Mouse (Mus musculus): ENCODE measurements around the gene Arhgap27.
A peak's percentile ranks its signal among the peaks of the same experiment; 100 is the strongest.

- peak; percentile 88 for TF ChIP-seq CTCF (conservative IDR thresholded peaks at IDR 0.05; ENCODE audit: insufficient read depth, insufficient read length, low read depth, low read length)
- no peak for TF ChIP-seq POLR2A (IDR thresholded peaks at IDR 0.05; ENCODE audit: low read depth, low read length)
Measured at GRCm38 (mm10) chr11:103402198-103402597, 38.7 kb upstream of the Arhgap27 start.

All from kidney, adult 2 months (tissue).